Mouse (Mus musculus) myocyte (in vitro differentiated cells): ENCODE measurements around the gene Macrod2. TPM values are rescaled to one million over a fixed set of nuclear protein-coding genes. Genes with fewer than 3 reads are reported as not detected.

Source experiments
- H3K27me3 ChIP-seq: one replicate; pipeline ENCODE4 v1.6.1; 2011; ENCODE audit not compliant: control insufficient read depth, insufficient read depth, insufficient read length
- H3K36me3 ChIP-seq: one replicate; pipeline ENCODE4 v1.6.1; 2011; ENCODE audit not compliant: control insufficient read depth, insufficient read depth
- H3K4me2 ChIP-seq: one replicate; pipeline ENCODE4 v1.6.1; 2011; ENCODE audit warnings: low read depth, control low read depth
- H3K4me3 ChIP-seq: one replicate; pipeline ENCODE4 v1.5.1; 2011; ENCODE audit warnings: mild to moderate bottlenecking, control low read depth, moderate library complexity
- H3K79me2 ChIP-seq: one replicate; pipeline ENCODE4 v1.6.1; 2011; ENCODE audit not compliant: control insufficient read depth, insufficient read depth
- H3ac ChIP-seq: one replicate; pipeline ENCODE4 v1.6.1; 2011; ENCODE audit not compliant: control insufficient read depth, insufficient read length
- CEBPB ChIP-seq: IDR thresholded peaks from 2 replicates; pipeline ENCODE4 v1.6.1; 2011; ENCODE audit warnings: mild to moderate bottlenecking, moderate library complexity; ENCODE audit not compliant: poor library complexity, insufficient read depth, severe bottlenecking
- E2F4 ChIP-seq: IDR thresholded peaks from one replicate; pipeline ENCODE4 v1.6.1; 2011; ENCODE audit warnings: mild to moderate bottlenecking, control low read depth, moderate library complexity; ENCODE audit not compliant: insufficient read depth
- MAX ChIP-seq: IDR thresholded peaks from one replicate; pipeline ENCODE4 v1.6.1; 2011; ENCODE audit warnings: low read depth, mild to moderate bottlenecking, control low read depth
- MYOD1 ChIP-seq, 3 experiments: IDR thresholded peaks; one replicate each; pipeline ENCODE4 v1.6.1; 2011; ENCODE audit warnings: control low read depth in 2 of 3, low read depth in 2 of 3, mild to moderate bottlenecking in 2 of 3, moderate library complexity in 1 of 3; ENCODE audit not compliant: insufficient read length in 2 of 3, control insufficient read depth in 1 of 3
- MYOG ChIP-seq, 3 experiments: IDR thresholded peaks; one replicate each; pipeline ENCODE4 v1.6.1; 2011; ENCODE audit warnings: control low read depth in 2 of 3, low read depth in 2 of 3, mild to moderate bottlenecking in 2 of 3; ENCODE audit not compliant: insufficient read length in 2 of 3, control insufficient read depth in 1 of 3, insufficient read depth in 1 of 3
- POLR2A ChIP-seq: IDR thresholded peaks from one replicate; pipeline ENCODE4 v1.6.1; 2011; ENCODE audit warnings: low read depth, mild to moderate bottlenecking, control low read depth, moderate library complexity; ENCODE audit not compliant: insufficient read length
- POLR2AphosphoS2 ChIP-seq: IDR thresholded peaks from one replicate; pipeline ENCODE4 v1.6.1; 2011; ENCODE audit warnings: low read depth, control low read depth; ENCODE audit not compliant: insufficient read length
- REST ChIP-seq: IDR thresholded peaks from one replicate; pipeline ENCODE4 v1.6.1; 2011; ENCODE audit warnings: mild to moderate bottlenecking, control low read depth, moderate library complexity; ENCODE audit not compliant: insufficient read depth, insufficient read length
- SRF ChIP-seq: IDR thresholded peaks from one replicate; pipeline ENCODE4 v1.6.1; 2011; ENCODE audit warnings: low read depth; ENCODE audit not compliant: control insufficient read depth, insufficient read length
- TCF12 ChIP-seq: IDR thresholded peaks from one replicate; pipeline ENCODE4 v1.6.1; 2011; ENCODE audit warnings: mild to moderate bottlenecking, control low read depth; ENCODE audit not compliant: poor library complexity, insufficient read depth, severe bottlenecking
- TCF3 ChIP-seq: IDR thresholded peaks from one replicate; pipeline ENCODE4 v1.6.1; 2011; ENCODE audit warnings: low read depth, control low read depth; ENCODE audit not compliant: insufficient read length
- USF1 ChIP-seq: IDR thresholded peaks from one replicate; pipeline ENCODE4 v1.6.1; 2011; ENCODE audit warnings: low read depth, mild to moderate bottlenecking, control low read depth, moderate library complexity
- polyA plus RNA-seq: library from polyadenylated mRNA; unstranded; fragments of >200 nt; fragmentation: generic; extraction: Trizol; gene quantifications from one replicate; pipeline ENCODE4 v1.2.1, GENCODE M21; 2012; ENCODE audit warnings: missing spikeins

The Macrod2 gene
- polyA plus RNA-seq, 1 experiment = 0.96 TPM

DNA sequence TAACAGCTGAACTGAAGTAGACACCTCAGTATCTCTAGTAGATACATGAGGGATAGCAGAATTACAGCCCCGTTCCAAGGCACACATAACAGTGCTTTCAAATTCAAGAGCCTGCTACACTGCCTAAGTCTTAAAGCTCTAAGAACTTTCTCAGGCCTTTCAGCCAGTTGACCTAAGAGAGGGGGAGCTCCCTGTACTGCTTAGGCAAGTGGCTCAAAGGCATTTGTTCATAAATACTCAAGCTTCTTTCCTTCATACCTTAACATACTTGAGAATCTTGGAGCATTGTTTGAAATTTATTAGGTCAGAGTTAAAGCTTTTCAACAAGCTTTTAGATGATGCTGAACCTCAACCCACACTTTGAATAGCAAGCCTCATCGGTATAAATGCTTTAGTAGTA, 363.8 kb downstream of the Macrod2 start:
- Histone ChIP-seq H3K4me3 (no peak overlapping the region), H3ac (no peak overlapping the region), H3K79me2 (no peaks in the 10 kb centered on the region), H3K4me2 (no peak overlapping the region), H3K27me3 (no peaks in the 10 kb centered on the region), H3K36me3 (no peaks in the 10 kb centered on the region)
- TF ChIP-seq CEBPB (no peak), TCF12 (no peak), REST (no peak), SRF (no peak), TCF3 (no peak), MAX (no peak), MYOG (IDR thresholded peaks at IDR 0.05; ENCODE audit: control insufficient read depth in 1 of 3, insufficient read depth in 1 of 3, insufficient read length in 2 of 3, low read depth in 2 of 3) (no peak), E2F4 (no peak), USF1 (no peak), MYOD1 (IDR thresholded peaks at IDR 0.05; ENCODE audit: control insufficient read depth in 1 of 3, insufficient read length in 2 of 3, low read depth in 2 of 3) (no peak), POLR2A (no peak), POLR2AphosphoS2 (no peak)

DNA sequence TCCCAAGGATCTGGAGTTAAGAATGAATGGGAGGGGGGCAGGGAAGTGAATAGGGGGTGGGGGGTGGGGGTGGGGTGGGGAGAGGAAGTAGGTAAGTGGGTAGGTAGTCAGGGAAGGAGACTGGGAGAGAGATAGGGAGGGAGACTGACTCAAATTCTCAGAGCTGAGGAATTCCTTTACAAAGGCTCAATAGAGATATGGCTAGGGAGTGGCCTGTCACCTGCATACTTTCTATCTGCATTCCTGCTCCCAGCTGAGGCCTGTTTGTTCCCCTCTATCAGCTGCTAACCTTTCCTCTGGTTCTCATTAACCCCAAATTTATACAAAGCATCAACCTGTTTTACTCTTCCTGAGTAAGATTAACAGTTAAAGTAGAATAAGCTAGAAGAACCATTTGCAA, 364.6 kb downstream of the Macrod2 start:
- Histone ChIP-seq H3K36me3 (no peaks in the 10 kb centered on the region), H3K4me3 (no peak overlapping the region), H3K4me2 (no peak overlapping the region), H3ac (no peak overlapping the region), H3K27me3 (no peaks in the 10 kb centered on the region), H3K79me2 (no peaks in the 10 kb centered on the region)
- TF ChIP-seq E2F4 = no peak
- no peak for TF ChIP-seq REST
- TF ChIP-seq MYOG (IDR thresholded peaks at IDR 0.05; ENCODE audit: control insufficient read depth in 1 of 3, insufficient read depth in 1 of 3, insufficient read length in 2 of 3, low read depth in 2 of 3) = no peak
- TF ChIP-seq TCF3 = no peak
- no peak for TF ChIP-seq POLR2AphosphoS2
- no peak for TF ChIP-seq TCF12
- no peak for TF ChIP-seq MYOD1 (IDR thresholded peaks at IDR 0.05; ENCODE audit: control insufficient read depth in 1 of 3, insufficient read length in 2 of 3, low read depth in 2 of 3)
- TF ChIP-seq POLR2A = no peak
- TF ChIP-seq USF1 = no peak

DNA sequence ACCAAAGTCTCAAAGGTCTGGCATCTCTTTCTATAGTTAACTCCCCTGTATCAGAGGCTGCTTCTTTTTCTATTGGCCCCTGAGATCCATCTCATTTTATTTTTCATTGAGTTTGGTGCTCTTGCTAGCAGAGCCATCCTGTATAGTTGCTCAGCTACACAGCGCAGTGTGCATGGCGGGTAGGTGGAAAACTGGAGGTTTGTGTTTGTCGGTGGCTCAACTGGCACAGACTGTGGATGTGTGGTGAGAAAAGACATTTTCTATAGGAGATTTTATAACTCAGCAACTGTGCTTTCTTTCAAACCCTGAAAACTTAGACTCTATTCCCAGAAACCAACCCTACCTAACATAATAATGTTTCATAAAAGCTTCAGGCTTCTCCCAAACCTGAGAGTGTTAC, 365.0 kb downstream of the Macrod2 start:
- Histone ChIP-seq H3K27me3 (no peaks in the 10 kb centered on the region), H3K4me3 (no peak overlapping the region), H3K4me2 (no peak overlapping the region), H3K79me2 (no peaks in the 10 kb centered on the region), H3K36me3 (no peaks in the 10 kb centered on the region), H3ac (no peak overlapping the region)
- TF ChIP-seq POLR2AphosphoS2 (no peak), REST (no peak), SRF (no peak), E2F4 (no peak), USF1 (no peak), TCF3 (no peak), CEBPB (no peak), MYOD1 (IDR thresholded peaks at IDR 0.05; ENCODE audit: control insufficient read depth in 1 of 3, insufficient read length in 2 of 3, low read depth in 2 of 3) (no peak), TCF12 (no peak), MAX (no peak), MYOG (IDR thresholded peaks at IDR 0.05; ENCODE audit: control insufficient read depth in 1 of 3, insufficient read depth in 1 of 3, insufficient read length in 2 of 3, low read depth in 2 of 3) (no peak), POLR2A (no peak)

DNA sequence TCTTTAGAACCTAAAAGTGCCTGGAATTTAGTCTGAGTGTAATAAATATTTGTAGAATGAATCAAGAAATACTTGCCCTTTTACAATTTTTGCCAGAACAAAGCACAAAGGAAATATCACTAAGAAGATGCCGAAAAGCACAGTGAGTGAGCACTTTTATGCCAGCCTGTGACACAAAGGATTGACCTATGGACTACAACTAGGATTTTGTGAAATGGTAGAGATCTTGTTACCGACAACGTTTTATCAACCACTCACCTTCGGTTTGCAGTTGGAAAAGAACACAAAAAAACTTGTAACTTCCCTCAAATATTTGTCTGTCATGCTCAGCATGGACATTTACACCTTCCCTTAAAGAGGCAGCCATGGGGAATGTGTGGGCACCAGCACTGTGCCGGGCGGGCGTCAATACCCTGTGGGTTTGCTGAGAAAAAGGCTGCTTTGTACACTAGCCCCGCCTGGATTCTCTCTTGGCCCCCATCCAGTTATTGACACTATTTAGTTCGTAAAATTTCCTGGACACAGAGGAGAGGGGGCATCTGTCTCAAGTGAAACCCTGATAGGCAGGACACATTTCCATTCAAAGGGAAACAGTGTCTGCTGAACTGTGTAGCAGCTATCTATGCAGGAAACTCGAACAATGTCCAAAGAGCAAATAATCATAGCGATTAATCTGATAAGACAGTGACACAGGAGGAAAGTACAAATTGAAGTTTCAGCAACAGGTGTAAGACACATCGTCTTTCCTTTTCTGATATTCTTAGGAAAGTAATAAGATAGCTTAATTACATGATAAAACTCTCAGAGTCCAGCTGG, 368.2 kb downstream of the Macrod2 start:
- no peaks in the 10 kb centered on the region for H3K27me3 ChIP-seq
- H3K4me2 ChIP-seq = no peak overlapping the region
- H3K79me2 ChIP-seq = no peaks in the 10 kb centered on the region
- H3ac ChIP-seq = no peak overlapping the region
- TF ChIP-seq MYOD1 (IDR thresholded peaks at IDR 0.05; ENCODE audit: control insufficient read depth in 1 of 3, insufficient read length in 2 of 3, low read depth in 2 of 3) = no peak
- TF ChIP-seq E2F4 = no peak
- TF ChIP-seq REST = no peak
- no peak for TF ChIP-seq CEBPB
- H3K36me3 ChIP-seq = no peaks in the 10 kb centered on the region
- no peak overlapping the region for H3K4me3 ChIP-seq

DNA sequence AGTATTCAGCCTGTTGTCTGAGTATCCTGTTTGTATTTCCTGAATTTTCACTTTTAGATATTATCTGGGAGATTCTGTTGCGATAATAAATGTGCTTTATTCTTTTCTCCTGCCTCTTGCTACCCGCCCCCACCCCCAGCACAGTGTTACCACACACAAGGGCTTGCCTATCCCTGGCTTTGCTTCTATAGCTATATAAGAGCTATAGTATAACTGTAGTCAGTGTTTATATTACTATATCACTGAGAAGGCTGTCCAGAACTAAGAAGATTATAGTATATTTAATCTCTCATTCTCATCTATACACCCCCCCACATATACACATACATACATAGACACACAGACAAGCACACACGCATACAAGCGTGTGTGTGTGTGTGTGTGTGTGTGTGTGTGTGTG, 374.4 kb downstream of the Macrod2 start:
- no peak overlapping the region for H3K4me2 ChIP-seq
- no peaks in the 10 kb centered on the region for H3K36me3 ChIP-seq
- TF ChIP-seq MAX (no peak), REST (no peak), MYOG (IDR thresholded peaks at IDR 0.05; ENCODE audit: control insufficient read depth in 1 of 3, insufficient read depth in 1 of 3, insufficient read length in 2 of 3, low read depth in 2 of 3) (no peak), TCF12 (no peak), E2F4 (no peak), POLR2A (no peak), TCF3 (no peak), SRF (no peak), POLR2AphosphoS2 (no peak), CEBPB (no peak), USF1 (no peak), MYOD1 (IDR thresholded peaks at IDR 0.05; ENCODE audit: control insufficient read depth in 1 of 3, insufficient read length in 2 of 3, low read depth in 2 of 3) (no peak)
- no peaks in the 10 kb centered on the region for H3K79me2 ChIP-seq
- no peak overlapping the region for H3K4me3 ChIP-seq
- H3K27me3 ChIP-seq = no peaks in the 10 kb centered on the region
- H3ac ChIP-seq = no peak overlapping the region
